Comparison of ENCODE assay signal across 11 mouse cellular contexts in genomic region chr1:169093602-169094354, GRCm38 (mm10).
DNase-seq lines count a peak whose midpoint lies in the region; ATAC-seq lines count a peak whose summit lies in the region.
"Had no signal": no experiment of that assay in that cellular context is flagged by ENCODE, and none has a peak within 500 bp of the region (broad histone marks: within the 10 kb centered on the region; RNA-seq: fewer than 3 reads in every experiment).

No protein-coding gene starts in this region.

- H3K9me3 ChIP-seq in hindbrain, embryonic 13.5 days, result no peaks in the 10 kb centered on the region
- no peaks in the 10 kb centered on the region for H3K9me3 ChIP-seq in hindbrain, embryonic 10.5 days
- H3K9me3 ChIP-seq in midbrain, embryonic 14.5 days (ENCODE audit: control insufficient read depth, low read length), result no peaks in the 10 kb centered on the region
- H3K9me3 ChIP-seq: embryonic facial prominence, embryonic 13.5 days had no signal

- 55% methylated on average over 3 of the region's 3 CpGs for WGBS in hindbrain, embryonic 13.5 days
- WGBS in hindbrain, embryonic 10.5 days, result 72% methylated on average over 3 of the region's 3 CpGs
- WGBS in midbrain, embryonic 14.5 days, result 65% methylated on average over 3 of the region's 3 CpGs

- 0 out of 2 replicates have a peak, but pooled peaks cover 4% of the 10 kb centered on the region for H3K4me1 ChIP-seq in hindbrain, embryonic 13.5 days (replicated peaks)
- 0 out of 2 replicates have a peak, but pooled peaks cover 4% of the 10 kb centered on the region for H3K4me1 ChIP-seq in hindbrain, embryonic 10.5 days (replicated peaks)
- H3K4me1 ChIP-seq in midbrain, embryonic 14.5 days (ENCODE audit: control insufficient read depth, insufficient read depth, low read length), result no peaks in the 10 kb centered on the region
- H3K4me1 ChIP-seq: embryonic facial prominence, embryonic 13.5 days had no signal

- no peaks in the 10 kb centered on the region for H3K27me3 ChIP-seq in hindbrain, embryonic 13.5 days
- no peaks in the 10 kb centered on the region for H3K27me3 ChIP-seq in hindbrain, embryonic 10.5 days (ENCODE audit: insufficient read depth, poor library complexity, severe bottlenecking)
- no peaks in the 10 kb centered on the region for H3K27me3 ChIP-seq in midbrain, embryonic 14.5 days (ENCODE audit: control insufficient read depth, insufficient read depth, low read length)
- H3K27me3 ChIP-seq: embryonic facial prominence, embryonic 13.5 days had no signal

- no peak overlapping the region for H3K9ac ChIP-seq in hindbrain, embryonic 13.5 days
- H3K9ac ChIP-seq in midbrain, embryonic 14.5 days (replicated peaks; ENCODE audit: low read length), result no peak overlapping the region
- H3K9ac ChIP-seq: embryonic facial prominence, embryonic 13.5 days; liver, embryonic 14.5 days had no signal

- H3K4me2 ChIP-seq in hindbrain, embryonic 13.5 days, result no peak overlapping the region
- no peak overlapping the region for H3K4me2 ChIP-seq in midbrain, embryonic 14.5 days (ENCODE audit: low read length)
- H3K4me2 ChIP-seq: embryonic facial prominence, embryonic 13.5 days had no signal

- ATAC-seq in hindbrain, embryonic 13.5 days (ENCODE audit: low FRiP score), result peak; percentile 87
- 0 out of 2 replicates have a peak, but pooled peaks have one; percentile 46 for ATAC-seq in midbrain, embryonic 14.5 days (ENCODE audit: low FRiP score, low TSS enrichment)
- ATAC-seq in megakaryocyte, adult 5-6 weeks (ENCODE audit: poor library complexity, severe bottlenecking), result no peak

- H3K4me3 ChIP-seq in hindbrain, embryonic 13.5 days, result no peak overlapping the region
- H3K4me3 ChIP-seq in hindbrain, embryonic 10.5 days, result no peak overlapping the region
- no peak overlapping the region for H3K4me3 ChIP-seq in midbrain, embryonic 14.5 days (replicated peaks; ENCODE audit: low read depth, low read length)
- H3K4me3 ChIP-seq: embryonic facial prominence, embryonic 13.5 days had no signal

- H3K36me3 ChIP-seq in hindbrain, embryonic 13.5 days, result no peaks in the 10 kb centered on the region
- no peaks in the 10 kb centered on the region for H3K36me3 ChIP-seq in hindbrain, embryonic 10.5 days
- H3K36me3 ChIP-seq in midbrain, embryonic 14.5 days (ENCODE audit: control insufficient read depth, insufficient read depth, low read length), result no peaks in the 10 kb centered on the region
- H3K36me3 ChIP-seq: embryonic facial prominence, embryonic 13.5 days had no signal

- DNase-seq in hindbrain, embryonic 10.5 days (ENCODE audit: low spot score), result no peak
- peak; percentile 71 for DNase-seq in brain, embryonic 18.5 days (ENCODE audit: low read depth, low spot score)
- DNase-seq in cerebellum, postnatal 14 days, result peak; percentile 83 to 88
- DNase-seq in midbrain, embryonic 14.5 days, result peak; percentile 52
- DNase-seq in spleen, postnatal 36 days (ENCODE audit: low spot score in 2 of 2), result no peak
- DNase-seq: adrenal gland, postnatal 36 days; spleen, adult 18-20 months had no signal

- no peak overlapping the region for H3K27ac ChIP-seq in hindbrain, embryonic 13.5 days
- no peak overlapping the region for H3K27ac ChIP-seq in hindbrain, embryonic 10.5 days
- H3K27ac ChIP-seq in midbrain, embryonic 14.5 days (replicated peaks; ENCODE audit: low read depth, low read length), result no peak overlapping the region
- H3K27ac ChIP-seq: embryonic facial prominence, embryonic 13.5 days; liver, embryonic 14.5 days had no signal

Comparison
In these comparisons a context has a peak if more than half of its experiments do, and no peak if none do; other contexts are left out.
1. DNase-seq: peak in brain, embryonic 18.5 days (single experiment), cerebellum, postnatal 14 days (2 of 2) and midbrain, embryonic 14.5 days (single experiment); none in hindbrain, embryonic 10.5 days (single experiment) and spleen, postnatal 36 days (0 of 2).